Mouse (Mus musculus) spleen, adult 18-20 months (tissue): ENCODE results near the gene Olfr996.
"Not testable (repeated sequence)": the region's sequence is repeated elsewhere in the genome, so short reads cannot be mapped to it uniquely, and the experiment has no call there.

ENCODE experiments used
- DNase-seq, 2 experiments: peaks; one replicate each; pipeline ENCODE4 v3.0.0; 2022; ENCODE audit warnings: mixed read lengths in 2 of 2

Olfr996 gene

DNA sequence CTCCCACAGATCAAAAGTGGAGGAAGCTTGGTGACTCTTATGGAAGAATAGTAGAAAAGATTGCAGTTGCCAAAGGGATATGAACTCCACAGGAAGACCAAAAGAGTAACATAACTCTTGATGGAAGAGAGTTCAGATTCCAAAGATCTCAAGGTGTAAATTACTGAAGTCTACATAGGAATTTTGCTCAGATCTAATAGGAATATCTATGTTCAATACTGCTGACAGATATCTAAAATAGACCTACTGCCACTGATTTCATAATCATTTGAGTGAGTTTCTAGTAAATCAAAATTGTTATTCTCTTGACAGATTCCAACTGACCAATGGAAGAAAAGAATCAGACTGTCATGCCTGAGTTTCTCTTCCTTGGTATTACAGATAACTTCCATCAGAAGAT lies at the start of gene Olfr996:
Gene Olfr996 (plus strand): TSS at position 301 of the 400 bp plus-strand sequence.
- no peak for DNase-seq

GRCm38 (mm10) chr2:85532082-85532778 lies 46.8 kb upstream of the Olfr996 start:
- no peak for DNase-seq

DNA sequence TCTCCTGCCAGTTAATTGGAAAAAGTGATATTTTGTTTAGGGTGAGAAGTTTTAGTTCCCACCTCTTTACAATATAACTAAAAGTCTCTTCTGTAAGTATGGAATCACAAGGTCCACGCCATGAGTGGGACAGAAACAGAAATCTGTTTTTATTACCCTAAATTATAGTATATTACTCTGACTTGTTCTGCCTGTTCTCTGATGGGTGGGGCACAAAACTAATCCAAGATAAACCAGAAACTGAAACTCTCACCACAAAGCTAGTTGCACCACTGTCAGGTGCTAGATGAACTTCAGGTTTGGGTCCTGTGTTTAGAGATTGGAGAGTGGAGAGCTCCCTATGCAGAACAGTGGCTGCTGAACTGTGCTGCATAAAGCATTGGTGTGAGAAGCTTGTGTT lies 45.1 kb upstream of the Olfr996 start:
- no peak for DNase-seq

- no peak for DNase-seq
Measured at GRCm38 (mm10) chr2:85554806-85555205, 24.2 kb upstream of the Olfr996 start.

- no peak for DNase-seq
Measured at GRCm38 (mm10) chr2:85560226-85560625, 18.8 kb upstream of the Olfr996 start.

GRCm38 (mm10) chr2:85561187-85561586 lies 17.8 kb upstream of the Olfr996 start:
- no peak for DNase-seq

- DNase-seq = not testable (repeated sequence)
Measured at GRCm38 (mm10) chr2:85588648-85589047, 9.6 kb downstream of the Olfr996 start, which contains the start of gene Olfr998. Gene Olfr998 (plus strand): TSS chr2:85588948.

GRCm38 (mm10) chr2:85611803-85612202 lies 32.8 kb downstream of the Olfr996 start, which contains the start of gene Olfr1000:
Gene Olfr1000 (minus strand): TSS chr2:85611903.
- no peak for DNase-seq
